Mouse (Mus musculus): ENCODE results near the gene Adap1.

The Adap1 gene

GRCm38 (mm10) chr5:139286142-139286941 lies 39.1 kb downstream of the Adap1 start:
- peak; percentile 11 for DNase-seq (ENCODE audit: low read depth)

GRCm38 (mm10) chr5:139285383-139286067 lies 39.9 kb downstream of the Adap1 start:
- no peak for DNase-seq (ENCODE audit: low read depth)

GRCm38 (mm10) chr5:139283460-139284180 lies 41.8 kb downstream of the Adap1 start:
- no peak for DNase-seq (ENCODE audit: low read depth)

- peak; percentile 42 for DNase-seq (ENCODE audit: low read depth)
These were observed 43.2 kb downstream of the Adap1 start for GRCm38 (mm10) chr5:139282191-139282590.

- DNase-seq (ENCODE audit: low read depth), result no peak
These were observed 43.9 kb downstream of the Adap1 start for GRCm38 (mm10) chr5:139281373-139282112.

GRCm38 (mm10) chr5:139277287-139277686 lies 48.1 kb downstream of the Adap1 start:
- no peak for DNase-seq (ENCODE audit: low read depth)

- DNase-seq (ENCODE audit: low read depth), result no peak
These were observed 53.3 kb downstream of the Adap1 start for GRCm38 (mm10) chr5:139271994-139272554.

GRCm38 (mm10) chr5:139270806-139271521 lies 54.5 kb downstream of the Adap1 start:
- no peak for DNase-seq (ENCODE audit: low read depth)

- DNase-seq (ENCODE audit: low read depth), result peak; percentile 66
These were observed 57.8 kb downstream of the Adap1 start for GRCm38 (mm10) chr5:139267661-139268060.

- DNase-seq (ENCODE audit: low read depth), result no peak
These were observed 64.0 kb downstream of the Adap1 start for GRCm38 (mm10) chr5:139261403-139261802.

GRCm38 (mm10) chr5:139259853-139260252 lies 65.6 kb downstream of the Adap1 start:
- DNase-seq (ENCODE audit: low read depth), result no peak

GRCm38 (mm10) chr5:139258371-139259035 lies 66.9 kb downstream of the Adap1 start:
- DNase-seq (ENCODE audit: low read depth), result no peak

GRCm38 (mm10) chr5:139257818-139258217 lies 67.6 kb downstream of the Adap1 start:
- DNase-seq (ENCODE audit: low read depth), result no peak

GRCm38 (mm10) chr5:139257265-139257664 lies 68.2 kb downstream of the Adap1 start:
- no peak for DNase-seq (ENCODE audit: low read depth)

GRCm38 (mm10) chr5:139256211-139256765 lies 69.1 kb downstream of the Adap1 start:
- DNase-seq (ENCODE audit: low read depth), result no peak

- no peak for DNase-seq (ENCODE audit: low read depth)
These were observed 69.6 kb downstream of the Adap1 start for GRCm38 (mm10) chr5:139255777-139256176.

GRCm38 (mm10) chr5:139254938-139255337 lies 70.5 kb downstream of the Adap1 start:
- no peak for DNase-seq (ENCODE audit: low read depth)

GRCm38 (mm10) chr5:139253301-139253741 lies 72.1 kb downstream of the Adap1 start:
- no peak for DNase-seq (ENCODE audit: low read depth)

GRCm38 (mm10) chr5:139252910-139253245 lies 72.5 kb downstream of the Adap1 start:
- no peak for DNase-seq (ENCODE audit: low read depth)
